Mouse (Mus musculus) v-Abl transformed pro-B cells (cell line): ENCODE data around the gene Psma6.
"Not testable (repeated sequence)": the region's sequence is repeated elsewhere in the genome, so short reads cannot be mapped to it uniquely, and the experiment has no call there.

Source experiments
- in situ Hi-C, 2 experiments: fragments of 400-800 bp; cut with MboI; formaldehyde crosslinking; loops; one replicate each; pipeline ENCODE4 v1.15.1; 2025; ENCODE audit not compliant: unreplicated experiment in 2 of 2

Gene Psma6

GRCm38 (mm10) chr12:55384023-55384749 lies at the start of gene Psma6:
Psma6 (plus strand) TSS chr12:55384222.
- in situ Hi-C loops: no loop called here

- in situ Hi-C loops: not testable (repeated sequence)
Measured at GRCm38 (mm10) chr12:55338490-55338889, 45.5 kb upstream of the Psma6 start.

- in situ Hi-C loops: not testable (repeated sequence)
Measured at GRCm38 (mm10) chr12:55343045-55343444, 41.0 kb upstream of the Psma6 start.

- in situ Hi-C loops: no loop called here
Measured at GRCm38 (mm10) chr12:55343998-55344397, 40.0 kb upstream of the Psma6 start.

- in situ Hi-C loops: no loop called here
Measured at GRCm38 (mm10) chr12:55344583-55344982, 39.4 kb upstream of the Psma6 start.

GRCm38 (mm10) chr12:55353423-55353822 lies 30.6 kb upstream of the Psma6 start:
- in situ Hi-C loops: loop anchor here in 1 of 2 experiments (5.0 to 10.0 kb wide), 2 partner anchors 36 to 361 kb away; no protein-coding TSS in a partner anchor

GRCm38 (mm10) chr12:55354904-55355303 lies 29.1 kb upstream of the Psma6 start:
- in situ Hi-C loops: loop anchor here (5.0 to 10.0 kb wide), 2 partner anchors 38 to 360 kb away; no protein-coding TSS in a partner anchor

GRCm38 (mm10) chr12:55357303-55357702 lies 26.7 kb upstream of the Psma6 start:
- in situ Hi-C loops: loop anchor here (5.0 to 10.0 kb wide), 2 partner anchors 40 to 357 kb away; no protein-coding TSS in a partner anchor

- in situ Hi-C loops: no loop called here
Measured at GRCm38 (mm10) chr12:55360929-55361328, 23.1 kb upstream of the Psma6 start.

GRCm38 (mm10) chr12:55365083-55365482 lies 18.9 kb upstream of the Psma6 start:
- in situ Hi-C loops: no loop called here

- in situ Hi-C loops: loop anchor here in 1 of 2 experiments (5.0 to 10.0 kb wide), 2 partner anchors 58 to 125 kb away; no protein-coding TSS in a partner anchor
Measured at GRCm38 (mm10) chr12:55372424-55373055, 11.5 kb upstream of the Psma6 start.

GRCm38 (mm10) chr12:55376956-55377609 lies 6.9 kb upstream of the Psma6 start:
- in situ Hi-C loops: loop anchor here in 1 of 2 experiments (10.0 kb wide), 1 partner anchor 62 kb away; no protein-coding TSS in a partner anchor

GRCm38 (mm10) chr12:55377610-55377980 lies 6.4 kb upstream of the Psma6 start:
- in situ Hi-C loops: loop anchor here in 1 of 2 experiments (10.0 kb wide), 1 partner anchor 63 kb away; no protein-coding TSS in a partner anchor

GRCm38 (mm10) chr12:55384826-55385225 lies 804 bp downstream of the Psma6 start:
- in situ Hi-C loops: loop anchor here in 1 of 2 experiments (5.0 kb wide), 1 partner anchor 107 kb away; the partner anchor contains the start of gene Nfkbia

- in situ Hi-C loops: loop anchor here in 1 of 2 experiments (5.0 kb wide), 1 partner anchor 106 kb away; the partner anchor contains the start of gene Nfkbia
Measured at GRCm38 (mm10) chr12:55385931-55386330, 1.9 kb downstream of the Psma6 start.

GRCm38 (mm10) chr12:55386456-55386855 lies 2.4 kb downstream of the Psma6 start:
- in situ Hi-C loops: loop anchor here in 1 of 2 experiments (5.0 kb wide), 1 partner anchor 106 kb away; the partner anchor contains the start of gene Nfkbia

GRCm38 (mm10) chr12:55387083-55387787 lies 3.2 kb downstream of the Psma6 start:
- in situ Hi-C loops: loop anchor here in 1 of 2 experiments (5.0 kb wide), 1 partner anchor 105 kb away; the partner anchor contains the start of gene Nfkbia

- in situ Hi-C loops: loop anchor here in 1 of 2 experiments (5.0 kb wide), 1 partner anchor 104 kb away; the partner anchor contains the start of gene Nfkbia
Measured at GRCm38 (mm10) chr12:55387788-55388465, 3.9 kb downstream of the Psma6 start.

- in situ Hi-C loops: loop anchor here in 1 of 2 experiments (5.0 kb wide), 1 partner anchor 104 kb away; the partner anchor contains the start of gene Nfkbia
Measured at GRCm38 (mm10) chr12:55388478-55388877, 4.5 kb downstream of the Psma6 start.
